Mouse (Mus musculus) bone marrow macrophage, adult 2 months (primary cell): Measurements from ENCODE around the gene Usp36. TPM values are rescaled to one million over a fixed set of nuclear protein-coding genes. Genes with fewer than 3 reads are reported as not detected.

Experiments used
- H3K27ac ChIP-seq: 2 replicates; pipeline ENCODE4 v1.5.1; 2012; ENCODE audit warnings: low read depth, low read length; ENCODE audit not compliant: insufficient read depth
- H3K4me1 ChIP-seq: 2 replicates; pipeline ENCODE4 v1.6.1; 2012; ENCODE audit warnings: low read length; ENCODE audit not compliant: control insufficient read depth, insufficient read depth
- H3K4me3 ChIP-seq: 2 replicates; pipeline ENCODE4 v1.5.1; 2012; ENCODE audit warnings: mild to moderate bottlenecking, low read length, moderate library complexity; ENCODE audit not compliant: insufficient read depth
- CTCF ChIP-seq: IDR thresholded peaks from 2 replicates; pipeline ENCODE4 v1.5.1; 2012; ENCODE audit warnings: low read depth, mild to moderate bottlenecking, low read length, moderate library complexity
- POLR2A ChIP-seq: IDR thresholded peaks from 2 replicates; pipeline ENCODE4 v1.6.1; 2012; ENCODE audit warnings: mild to moderate bottlenecking, low read depth, low read length, borderline replicate concordance
- polyA plus RNA-seq: library from polyadenylated mRNA; stranded (reverse); fragments of >200 nt; gene quantifications from 2 replicates; pipeline ENCODE4 v1.2.4, GENCODE M21; 2012; ENCODE audit not compliant: missing spikeins, insufficient read depth, insufficient read length

The Usp36 gene
- 8.8 and 9.2 TPM in 2 replicates for polyA plus RNA-seq

GRCm38 (mm10) chr11:118289999-118290889 is at the start of gene Usp36:
Usp36 (minus strand) TSS chr11:118290244.
- peak within 1 kb of the TSS; percentile 54 for H3K27ac ChIP-seq
- TF ChIP-seq POLR2A = no peak
- no peak for TF ChIP-seq CTCF
- H3K4me3 ChIP-seq = peak within 1 kb of the TSS; percentile 91
- peaks cover 3% of the 10 kb centered on the region; the same call in 1 of the 2 replicates for H3K4me1 ChIP-seq

- Histone ChIP-seq H3K4me3 (no peak overlapping the region), H3K4me1 (no peaks in the 10 kb centered on the region), H3K27ac (no peak overlapping the region)
- TF ChIP-seq CTCF (no peak), POLR2A (no peak)
These were observed 47.6 kb upstream of the Usp36 start for GRCm38 (mm10) chr11:118337491-118338168.

DNA sequence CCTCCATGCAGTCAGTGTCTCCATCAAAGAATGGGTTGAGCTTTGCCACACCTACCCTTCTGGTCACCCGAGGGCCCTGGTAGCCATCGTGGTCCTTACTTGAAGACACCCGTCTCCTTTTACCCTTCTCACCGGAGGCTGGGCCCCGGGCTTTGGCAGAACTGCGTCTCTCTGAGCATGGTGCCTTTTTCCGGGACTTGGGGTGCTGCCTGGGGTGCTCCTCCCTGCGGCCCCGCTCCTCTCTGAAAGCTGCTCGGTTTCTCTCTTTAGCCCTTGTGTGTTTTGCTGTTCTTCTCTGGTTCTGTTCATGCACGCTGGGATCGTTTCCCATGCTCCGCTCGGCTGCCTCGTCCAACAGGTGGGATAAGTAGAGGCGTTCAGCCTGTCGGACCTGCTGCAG is 43.4 kb upstream of the Usp36 start:
- no peak overlapping the region for H3K4me3 ChIP-seq
- no peak for TF ChIP-seq POLR2A
- TF ChIP-seq CTCF = no peak
- H3K27ac ChIP-seq = no peak overlapping the region
- no peaks in the 10 kb centered on the region for H3K4me1 ChIP-seq

GRCm38 (mm10) chr11:118332376-118332775 is 42.3 kb upstream of the Usp36 start:
- no peaks in the 10 kb centered on the region for H3K4me1 ChIP-seq
- no peak overlapping the region for H3K4me3 ChIP-seq
- no peak overlapping the region for H3K27ac ChIP-seq
- TF ChIP-seq CTCF (no peak), POLR2A (no peak)

DNA sequence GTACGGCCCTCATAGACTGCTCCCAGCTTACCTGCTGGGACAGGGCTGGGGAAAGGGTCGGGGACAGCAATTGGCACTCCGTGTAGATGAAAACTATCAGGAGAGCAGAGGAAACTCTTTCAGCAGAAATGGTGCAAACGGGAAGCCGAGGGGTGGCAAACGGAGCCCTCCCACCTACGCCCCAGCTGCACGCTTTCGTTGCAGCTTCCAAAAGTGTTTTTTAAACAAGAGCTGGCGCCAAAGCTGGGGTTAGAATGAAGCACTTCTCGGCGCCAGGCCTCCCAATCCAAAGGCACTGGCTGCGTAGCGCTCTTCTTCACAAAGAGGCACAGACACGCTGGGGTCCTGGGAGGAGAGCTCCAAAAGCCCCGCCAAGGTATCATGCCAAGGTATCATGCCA is 40.7 kb upstream of the Usp36 start:
- H3K4me3 ChIP-seq = no peak overlapping the region
- TF ChIP-seq POLR2A = no peak
- H3K27ac ChIP-seq = no peak overlapping the region
- H3K4me1 ChIP-seq = no peaks in the 10 kb centered on the region

DNA sequence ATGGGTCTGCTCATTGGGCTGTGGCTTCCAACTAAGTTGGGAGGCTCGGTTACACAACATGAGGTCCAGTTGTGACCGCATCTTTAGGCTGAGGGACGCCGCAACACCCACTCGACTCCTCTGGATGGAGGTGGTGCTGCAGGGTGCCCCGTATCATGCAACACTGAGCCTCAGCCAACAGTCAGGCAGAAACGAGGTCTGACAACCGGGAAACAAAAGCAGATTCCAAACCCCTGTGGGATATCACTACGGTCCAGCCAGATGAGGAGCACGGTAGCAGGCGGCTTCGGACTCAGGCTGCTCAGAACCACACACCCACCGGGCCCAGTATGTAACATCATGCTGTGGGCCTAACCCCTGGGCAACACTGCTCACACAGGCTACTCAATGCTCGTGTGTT is 40.3 kb upstream of the Usp36 start:
- TF ChIP-seq CTCF = no peak
- no peak for TF ChIP-seq POLR2A
- H3K4me3 ChIP-seq = no peak overlapping the region
- peaks cover 4% of the 10 kb centered on the region for H3K4me1 ChIP-seq
- no peak overlapping the region for H3K27ac ChIP-seq

DNA sequence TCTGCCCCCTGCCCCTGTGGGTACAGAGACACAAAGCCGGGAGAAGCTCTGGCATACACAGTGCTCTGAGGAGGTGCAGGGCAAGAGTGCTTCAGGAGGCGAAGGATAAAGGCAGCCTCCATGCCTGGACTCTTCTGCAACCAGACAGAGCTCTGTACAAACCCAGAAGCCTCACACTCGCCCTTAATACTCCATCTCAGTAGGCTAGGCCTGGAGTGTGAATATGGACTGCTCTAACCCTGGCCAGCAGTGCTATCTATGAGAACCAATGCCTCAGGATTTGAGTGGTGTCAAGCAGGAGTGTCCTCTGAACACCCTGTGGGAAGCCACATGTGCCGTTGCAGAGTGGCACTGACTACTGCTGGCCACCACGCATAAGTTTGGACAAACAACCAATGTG is 38.9 kb upstream of the Usp36 start:
- Histone ChIP-seq H3K27ac (no peak overlapping the region), H3K4me3 (no peak overlapping the region), H3K4me1 (peaks cover 17% of the 10 kb centered on the region)
- no peak for TF ChIP-seq POLR2A
- TF ChIP-seq CTCF = no peak

DNA sequence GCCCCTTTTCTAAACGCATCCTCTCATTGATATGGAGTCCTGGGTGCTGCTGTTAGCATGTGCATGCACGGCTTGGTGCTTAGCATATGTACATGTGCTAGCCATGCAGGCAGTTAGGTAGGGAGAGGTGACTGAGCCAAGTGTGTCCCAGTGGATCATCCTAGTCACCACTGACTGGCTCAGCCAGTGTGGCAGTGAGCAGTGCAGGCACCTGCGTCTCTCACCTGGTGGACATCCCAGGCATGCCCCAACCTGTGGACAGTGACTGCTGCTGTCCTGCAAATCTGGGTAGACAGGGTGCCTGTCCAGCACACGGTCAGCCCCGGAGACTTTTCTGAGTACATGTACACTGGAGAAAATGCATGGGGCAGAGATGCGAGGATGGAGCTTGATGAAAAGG is 38.5 kb upstream of the Usp36 start:
- TF ChIP-seq CTCF (no peak), POLR2A (no peak)
- Histone ChIP-seq H3K27ac (no peak overlapping the region), H3K4me3 (no peak overlapping the region), H3K4me1 (peaks cover 21% of the 10 kb centered on the region)

- H3K4me1 ChIP-seq = peaks cover 21% of the 10 kb centered on the region
- no peak overlapping the region for H3K27ac ChIP-seq
- TF ChIP-seq CTCF (no peak), POLR2A (no peak)
- H3K4me3 ChIP-seq = no peak overlapping the region
These were observed 37.2 kb upstream of the Usp36 start for GRCm38 (mm10) chr11:118326991-118327971.
